Mouse (Mus musculus): ENCODE measurements at regions not wholly inside any gene's neighbourhood (a gene's known extent, or its start where the extent isn't known, plus 50 kb on each side); places are given as distances from the start of the nearest gene placed in this dataset.

DNA sequence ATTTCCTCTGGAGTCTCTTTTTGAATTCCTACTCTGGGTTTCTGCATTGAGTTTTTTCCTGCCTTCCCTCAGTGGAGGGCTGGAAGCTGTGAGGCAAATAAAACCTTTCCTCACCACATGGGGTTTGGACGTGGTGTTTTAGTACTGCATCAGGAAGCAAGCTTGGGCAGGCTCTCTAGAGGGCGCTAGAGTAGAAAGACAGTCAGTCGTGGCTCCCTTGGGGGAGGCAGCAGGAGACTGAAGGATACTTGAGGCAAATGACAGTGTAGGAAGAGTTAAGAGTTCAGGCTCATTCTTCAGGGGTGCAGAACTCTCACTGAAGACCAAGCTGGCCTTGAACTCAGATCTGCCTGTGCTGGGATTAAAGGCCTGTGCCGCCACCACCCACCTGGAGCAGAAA lies 118.9 kb upstream of the Pgrmc2 start:
- TF ChIP-seq CTCF (IDR thresholded peaks at IDR 0.05; ENCODE audit: low read depth, low read length) (no peak), GATA2 (IDR thresholded peaks at IDR 0.05; ENCODE audit: borderline replicate concordance, low read depth, low read length) (no peak)
